Mouse (Mus musculus) layer of hippocampus, adult 18-20 months (tissue): Measurements from ENCODE around the gene Hnrnpa0. TPM values are rescaled to one million over a fixed set of nuclear protein-coding genes. Genes with fewer than 3 reads are reported as not detected.

Experiments used
- DNase-seq, 2 experiments: peaks; one replicate each; pipeline ENCODE4 v3.0.0; 2022; ENCODE audit warnings: low spot score in 2 of 2
- total RNA-seq, 2 experiments: library from RNA; stranded (reverse); gene quantifications; 2 replicates each; pipeline ENCODE4 v1.2.3; 2021

The Hnrnpa0 gene
- total RNA-seq, 2 experiments from 2014 or later = 125 to 127 TPM

DNA sequence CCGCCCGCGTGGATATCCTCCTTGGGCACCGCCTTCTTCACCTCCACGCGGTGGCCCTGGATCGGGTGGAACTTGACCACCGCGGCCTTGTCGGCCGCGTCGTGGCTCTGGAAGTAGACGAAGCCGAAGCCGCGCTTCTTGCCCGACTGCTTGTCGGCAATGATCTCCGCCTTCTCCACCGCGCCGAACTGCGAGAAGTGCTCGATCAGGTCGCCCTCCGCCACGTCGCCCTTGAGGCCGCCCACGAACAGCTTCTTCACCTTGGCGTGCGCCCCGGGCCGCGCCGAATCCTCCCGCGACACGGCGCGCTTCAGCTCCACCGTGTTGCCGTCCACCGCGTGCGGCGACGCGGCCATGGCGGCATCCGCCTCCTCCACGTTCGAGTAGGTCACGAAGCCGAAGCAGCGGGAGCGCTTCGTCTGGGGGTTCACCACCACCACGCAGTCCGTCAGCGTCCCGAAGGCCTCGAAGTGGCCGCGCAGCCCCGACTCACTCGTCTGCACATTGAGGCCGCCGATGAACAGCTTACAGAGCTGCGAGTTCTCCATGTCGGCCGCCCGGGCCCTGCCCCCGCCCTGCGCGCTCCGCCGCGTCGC lies 492 bp downstream of the Hnrnpa0 start:
- DNase-seq = no peak

DNA sequence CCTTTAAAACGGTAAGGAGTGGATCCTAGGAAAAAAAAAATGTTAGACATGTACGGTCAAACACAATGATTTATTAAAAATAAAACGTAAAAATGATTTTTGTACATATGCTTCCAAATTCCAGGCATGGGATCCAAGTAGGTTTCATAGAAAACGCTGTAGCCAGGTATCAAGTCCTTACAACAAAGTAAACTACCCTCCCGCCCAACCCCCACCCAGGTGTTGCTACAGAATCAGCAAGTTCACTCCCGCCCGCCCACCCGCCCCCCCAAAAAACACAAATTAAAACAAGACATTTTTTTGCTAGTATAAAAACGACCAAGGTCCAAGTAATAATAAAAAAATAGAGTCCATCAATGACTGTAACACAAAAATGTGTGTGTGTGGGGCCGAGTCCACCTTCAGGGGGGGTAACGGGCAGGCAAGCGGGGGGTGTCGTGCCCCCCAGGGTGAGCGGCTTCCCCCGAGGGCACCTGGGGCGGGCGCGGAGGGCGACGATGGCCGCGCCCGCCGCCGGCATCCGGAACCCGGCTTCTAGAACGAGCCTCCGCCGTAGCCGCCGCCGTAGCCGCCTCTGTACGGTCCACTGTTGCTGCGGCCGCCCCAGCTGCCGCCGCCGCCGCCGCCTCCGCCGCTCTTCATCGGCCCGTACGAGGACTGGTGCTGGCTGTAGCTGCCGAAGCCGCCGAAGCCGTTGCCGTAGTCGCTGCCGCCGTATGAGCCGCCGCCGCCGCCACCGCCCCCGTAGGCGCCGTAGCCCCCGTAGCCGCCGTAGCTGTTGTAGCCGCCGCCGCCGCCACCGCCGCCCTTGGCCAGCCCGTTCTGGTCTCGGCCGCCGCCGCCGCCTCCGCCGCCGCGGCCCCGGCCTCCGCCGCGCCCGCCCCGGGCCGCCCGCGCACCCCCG lies 1.2 kb downstream of the Hnrnpa0 start:
- DNase-seq = no peak

DNA sequence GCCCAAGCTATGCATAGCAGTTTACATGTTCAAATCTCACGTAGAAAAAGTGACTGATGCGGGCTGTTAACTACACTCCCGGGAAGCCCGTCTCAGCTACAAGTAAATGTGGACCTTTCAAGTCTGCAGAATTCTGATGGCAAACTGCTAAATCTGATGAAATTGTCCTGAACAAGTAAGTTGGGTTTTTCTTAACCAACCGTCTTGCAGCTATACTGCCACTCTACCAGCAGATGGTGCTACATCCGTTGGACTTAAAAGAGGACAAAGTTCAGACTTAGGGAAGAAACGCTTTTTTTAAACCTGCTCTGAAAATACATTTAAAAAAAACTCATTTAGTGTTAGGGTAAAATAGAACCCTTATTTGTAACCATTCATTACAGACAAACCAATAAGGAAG lies 2.2 kb downstream of the Hnrnpa0 start:
- peak in 1 of 2 experiments; percentile 57 for DNase-seq

DNA sequence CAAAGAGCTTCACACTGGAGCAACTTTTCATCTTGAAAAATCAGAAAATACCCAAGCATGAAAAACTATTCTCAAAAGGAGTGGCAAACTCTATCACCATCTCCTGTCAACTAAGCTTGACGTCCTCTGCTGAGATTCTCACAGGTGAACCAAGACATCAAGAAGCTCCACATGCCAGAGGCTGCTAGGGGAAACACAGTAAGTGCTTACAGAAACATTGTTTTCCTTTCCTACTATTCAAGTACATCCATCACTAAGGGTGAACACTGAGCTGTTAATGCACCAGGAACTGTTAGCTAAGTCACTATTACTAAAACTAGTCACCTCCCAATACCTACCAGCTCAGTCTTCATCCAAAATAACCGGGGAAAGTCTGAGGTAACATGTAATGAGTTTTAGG lies 3.4 kb downstream of the Hnrnpa0 start:
- no peak for DNase-seq

DNA sequence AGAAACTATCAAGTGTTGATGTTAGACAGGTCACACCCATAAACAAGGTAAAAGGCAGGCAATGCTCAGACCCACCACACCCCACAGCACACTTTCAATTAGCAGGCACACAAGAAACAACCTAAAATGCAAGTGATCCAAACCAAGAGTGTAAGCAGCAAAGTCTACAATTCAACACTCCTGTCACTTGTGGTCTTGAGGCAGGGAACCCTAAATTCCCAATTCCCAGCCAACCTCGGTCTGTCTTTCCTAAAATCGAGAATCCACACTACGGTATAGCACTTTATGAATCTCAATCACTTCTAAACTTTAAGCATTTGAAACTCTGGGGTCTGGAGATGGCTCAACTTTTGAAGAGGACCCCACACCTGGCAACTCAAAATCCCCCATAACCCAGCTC lies 4.1 kb downstream of the Hnrnpa0 start:
- no peak for DNase-seq

DNA sequence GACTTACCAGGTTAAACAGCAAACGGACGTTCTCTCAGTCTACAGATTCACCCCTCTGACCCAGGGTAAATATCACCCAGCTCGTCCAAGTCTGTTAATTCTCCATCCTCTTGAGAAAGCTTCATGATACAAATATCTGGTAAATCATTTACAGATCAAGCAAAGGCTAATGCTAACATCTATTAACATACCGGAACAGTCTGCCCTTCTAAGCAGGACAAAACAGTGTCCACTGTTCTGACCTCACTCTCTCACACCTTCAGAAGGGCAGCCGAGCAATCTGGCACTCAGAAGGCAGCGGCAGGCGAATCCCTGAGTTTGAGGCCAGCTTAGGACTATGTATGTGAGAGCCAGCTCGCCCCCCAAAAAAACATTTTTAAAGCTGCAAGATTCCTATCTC lies 5.0 kb downstream of the Hnrnpa0 start:
- DNase-seq = no peak

DNA sequence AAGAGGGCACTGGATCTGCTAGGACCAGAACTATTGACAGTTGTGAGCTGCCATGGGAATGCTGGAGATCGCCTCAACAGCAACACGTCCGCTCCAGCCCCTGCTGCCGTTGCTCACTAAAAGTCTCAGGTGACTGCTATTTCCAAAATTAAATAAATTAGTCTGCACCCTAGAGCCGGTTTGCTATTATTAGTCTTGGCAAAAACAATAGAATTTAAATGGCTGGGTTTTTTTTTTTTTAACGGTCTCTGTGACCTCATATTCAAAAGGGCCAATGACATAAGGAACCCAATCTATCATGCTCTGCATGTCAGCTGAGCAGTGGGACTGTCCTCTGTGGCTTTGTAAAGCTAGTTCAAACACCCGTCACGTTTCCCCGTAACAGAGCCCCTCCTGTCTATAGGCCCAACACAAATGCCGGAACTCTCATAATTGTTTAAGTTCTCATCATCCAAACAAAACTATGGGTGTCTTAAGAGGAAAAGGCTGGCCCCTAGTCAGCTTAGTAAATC lies 5.5 kb downstream of the Hnrnpa0 start:
- no peak for DNase-seq

DNA sequence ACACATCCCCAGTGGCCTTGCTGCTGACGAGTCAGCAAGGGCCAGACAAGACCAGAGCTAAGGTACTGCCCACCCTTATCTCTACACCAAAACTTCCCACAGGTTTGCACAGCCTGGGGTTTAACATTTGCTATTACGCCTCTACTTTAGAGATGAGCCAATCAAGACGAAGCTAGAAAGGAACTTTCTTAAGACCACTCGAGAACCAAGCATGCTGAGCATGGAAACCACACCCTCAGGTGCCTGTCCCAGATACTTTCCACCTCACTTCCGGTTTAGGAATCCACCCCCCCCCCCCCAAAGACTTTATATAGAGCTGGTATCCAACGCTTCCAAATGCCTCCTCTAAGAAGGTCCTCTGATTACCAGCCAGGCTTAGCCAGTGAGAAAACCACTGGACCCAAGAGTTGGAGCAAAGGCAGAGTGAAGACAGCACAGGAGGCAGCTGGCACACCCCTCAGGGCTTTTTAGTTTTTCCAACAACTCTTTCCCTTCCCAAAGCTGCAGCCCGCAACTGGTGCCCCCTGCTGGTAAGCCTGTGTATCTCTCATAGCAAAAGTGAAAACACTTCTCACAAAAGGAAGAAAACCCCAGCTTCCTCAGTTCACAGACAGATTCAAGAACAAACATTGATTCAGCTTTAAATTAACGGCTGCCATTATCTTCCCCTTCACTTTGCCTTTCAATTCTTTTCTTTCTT lies 10.9 kb downstream of the Hnrnpa0 start:
- peak in 1 of 2 experiments; percentile 37 for DNase-seq

DNA sequence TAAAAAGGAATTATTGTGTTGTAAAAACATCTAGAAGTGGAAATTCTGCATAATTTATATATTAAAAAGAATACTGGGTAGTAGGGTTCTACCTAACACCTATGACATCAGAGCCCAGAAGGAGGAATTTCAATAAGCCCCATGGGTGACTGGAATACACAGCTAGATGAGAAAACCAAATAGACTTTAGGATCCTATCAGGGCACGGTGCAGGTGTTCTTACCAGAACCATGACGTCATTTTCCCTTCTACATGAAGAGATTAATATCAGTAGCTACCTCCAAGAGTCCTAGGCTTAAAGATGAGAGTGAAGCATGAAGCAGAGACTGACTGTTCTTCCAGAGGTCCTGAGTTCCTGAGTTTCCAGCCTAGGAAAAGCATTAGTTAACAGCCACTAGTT lies 11.6 kb downstream of the Hnrnpa0 start:
- no peak for DNase-seq

DNA sequence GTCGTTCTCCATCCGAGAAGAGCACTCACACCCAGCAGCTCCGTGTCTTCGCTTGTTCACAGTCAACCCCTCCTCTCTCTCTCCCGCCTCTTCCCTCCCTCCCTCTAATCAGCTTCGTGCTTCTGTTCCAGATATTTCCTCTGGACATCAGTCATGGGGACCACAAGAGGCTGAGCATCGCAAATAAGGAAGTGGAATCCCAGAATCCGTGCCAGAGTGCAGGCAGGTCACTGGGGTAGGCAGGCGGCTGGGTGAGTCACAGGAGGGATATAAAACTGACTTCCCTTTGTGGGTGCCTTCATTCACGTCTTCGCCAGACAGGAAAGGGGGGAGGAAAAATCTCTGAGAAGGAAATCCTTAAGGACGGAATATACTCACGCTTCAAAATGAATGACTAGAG lies 13.1 kb downstream of the Hnrnpa0 start:
- no peak for DNase-seq

DNA sequence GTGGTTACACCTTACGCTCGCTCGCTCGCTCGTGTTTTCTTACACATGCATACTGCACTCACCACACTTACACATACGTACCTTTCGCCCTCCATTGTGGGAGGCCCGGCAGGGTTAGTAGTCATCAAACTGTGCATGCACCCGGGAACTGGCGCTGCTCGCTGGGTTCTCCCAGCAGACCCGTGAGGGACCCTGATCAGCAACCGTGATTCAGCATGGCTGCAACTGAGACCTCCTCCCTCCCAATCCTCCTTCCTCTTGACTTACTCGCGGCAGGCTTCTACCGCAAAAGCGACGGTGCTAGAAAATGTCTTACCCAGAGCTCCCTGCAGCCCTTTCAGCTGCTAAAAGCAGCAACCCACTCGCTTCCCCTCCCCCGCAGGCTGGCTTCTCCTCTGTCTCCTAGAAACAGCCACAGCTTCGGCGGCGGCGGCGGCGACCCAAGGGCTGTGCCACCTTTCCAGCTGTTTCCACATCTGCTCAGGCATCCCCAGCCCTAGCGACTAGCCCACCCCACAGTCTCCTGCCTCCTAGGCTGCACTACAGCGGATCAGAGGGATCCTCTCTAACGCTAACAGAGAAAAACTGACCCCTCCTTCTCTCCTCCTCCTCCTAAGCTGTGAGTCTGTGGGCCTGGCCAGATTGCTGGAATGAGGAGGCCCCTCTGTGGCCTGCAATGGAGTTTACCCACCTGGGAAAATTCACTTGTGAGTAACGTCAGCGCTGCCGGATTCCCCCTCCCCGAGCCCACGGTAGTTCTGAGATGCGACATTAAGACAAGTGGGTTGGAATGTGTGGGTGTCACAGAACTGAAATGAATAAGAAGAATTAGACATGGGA lies 15.1 kb downstream of the Hnrnpa0 start, which contains the start of gene Klhl3:
Gene Klhl3 (minus strand): TSS at position 532 of the 840 bp plus-strand sequence.
- DNase-seq = peak; percentile 73 to 88

DNA sequence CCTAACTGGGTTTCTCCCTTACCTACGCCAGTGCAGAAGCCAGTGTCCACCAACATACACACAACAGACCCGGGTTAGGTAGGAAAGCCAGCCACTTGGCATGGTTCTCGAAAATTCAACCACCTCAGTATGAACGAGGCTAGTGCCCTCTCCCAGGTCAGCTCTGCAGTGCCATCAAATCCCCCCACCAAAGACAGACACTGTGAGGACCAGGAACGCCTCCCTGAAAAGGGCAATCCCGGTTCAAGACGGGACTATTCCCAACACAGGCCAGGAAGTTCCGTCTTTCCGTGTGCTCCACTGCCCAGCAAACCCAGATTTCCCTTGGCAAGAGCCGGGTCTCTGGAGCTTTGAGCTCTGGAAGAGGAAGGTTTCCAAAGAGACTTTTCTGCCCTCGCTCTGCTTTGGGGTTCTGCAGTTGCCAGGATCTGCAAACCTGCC lies 15.7 kb downstream of the Hnrnpa0 start:
- DNase-seq = no peak

DNA sequence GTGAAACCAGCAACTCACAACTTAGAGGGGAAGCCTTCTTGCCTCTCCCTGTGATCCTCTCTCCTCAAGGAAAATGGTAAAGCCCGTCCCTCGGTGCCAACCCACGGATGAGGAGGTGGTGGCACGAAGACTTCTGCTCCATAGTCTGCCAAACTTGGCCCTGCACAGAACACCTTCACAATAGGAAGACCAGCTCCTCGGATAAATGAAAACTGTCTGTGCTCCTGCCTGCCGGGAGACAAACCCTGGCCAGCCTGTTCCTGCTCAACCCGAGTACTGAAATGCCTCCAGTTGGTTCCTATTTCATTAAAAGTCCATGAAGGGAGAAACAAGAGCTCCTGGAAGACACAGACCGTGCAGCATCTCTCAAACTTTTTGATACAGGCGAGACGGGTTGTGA lies 16.2 kb downstream of the Hnrnpa0 start:
- peak; percentile 38 to 42 for DNase-seq

DNA sequence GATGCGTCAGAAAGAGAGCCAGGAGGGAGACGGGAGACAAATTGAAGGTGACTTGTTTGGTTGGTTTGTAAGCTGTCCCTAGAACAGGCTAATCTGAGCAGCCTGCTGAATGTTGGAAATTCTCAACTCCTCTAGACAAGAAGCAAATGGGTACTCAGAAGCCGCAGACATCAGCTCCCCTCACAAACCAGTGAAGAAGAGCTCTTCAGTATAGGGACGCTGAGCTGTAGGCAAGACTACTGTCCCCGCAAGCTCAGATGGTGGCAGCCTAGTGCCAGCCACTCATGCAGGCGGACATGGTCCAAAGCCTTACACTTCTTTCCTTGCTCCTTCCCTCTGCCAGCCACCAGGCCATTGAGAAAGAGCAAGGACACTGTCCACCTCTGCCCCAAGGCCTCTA lies 17.1 kb downstream of the Hnrnpa0 start:
- peak in 1 of 2 experiments; percentile 53 for DNase-seq

DNA sequence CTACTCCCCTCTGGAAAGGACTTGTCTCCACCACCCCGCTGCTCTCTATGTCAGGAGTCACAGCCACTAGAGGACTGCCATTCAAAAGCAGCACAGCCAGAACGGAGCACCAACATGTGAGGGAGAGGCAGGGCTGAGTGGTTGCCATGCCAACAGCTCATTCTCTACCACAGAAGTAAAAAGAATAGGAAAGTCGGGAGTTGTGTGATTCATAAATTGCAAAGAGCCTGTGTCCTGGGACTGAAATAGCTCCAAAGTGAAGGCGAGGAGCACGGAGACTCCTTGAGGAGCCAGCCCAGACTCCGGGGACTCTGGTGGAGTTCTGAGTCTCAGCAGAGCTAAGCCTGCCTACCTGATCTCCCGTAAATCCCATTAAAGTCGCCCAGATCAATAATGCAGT lies 37.7 kb downstream of the Hnrnpa0 start:
- DNase-seq = peak; percentile 65 to 86

DNA sequence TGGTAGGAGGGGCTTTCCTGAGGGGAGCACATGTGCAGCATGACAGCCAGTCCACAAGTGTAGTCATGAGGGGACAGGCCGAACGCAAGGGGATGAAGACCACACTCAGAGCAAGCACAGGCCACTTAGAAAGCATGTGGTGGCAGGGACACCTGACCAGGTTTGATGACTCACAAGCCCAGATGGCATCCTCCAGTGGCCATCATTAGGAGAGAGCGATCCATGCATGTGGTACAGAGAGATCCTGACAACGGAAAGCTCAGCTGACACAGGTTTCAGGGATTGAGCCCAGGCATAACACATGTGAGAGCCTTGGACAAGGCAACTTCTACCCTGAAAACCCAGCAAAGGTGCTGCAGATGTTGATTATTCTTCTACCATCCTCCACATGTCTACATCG lies 44.0 kb downstream of the Hnrnpa0 start:
- no peak for DNase-seq

DNA sequence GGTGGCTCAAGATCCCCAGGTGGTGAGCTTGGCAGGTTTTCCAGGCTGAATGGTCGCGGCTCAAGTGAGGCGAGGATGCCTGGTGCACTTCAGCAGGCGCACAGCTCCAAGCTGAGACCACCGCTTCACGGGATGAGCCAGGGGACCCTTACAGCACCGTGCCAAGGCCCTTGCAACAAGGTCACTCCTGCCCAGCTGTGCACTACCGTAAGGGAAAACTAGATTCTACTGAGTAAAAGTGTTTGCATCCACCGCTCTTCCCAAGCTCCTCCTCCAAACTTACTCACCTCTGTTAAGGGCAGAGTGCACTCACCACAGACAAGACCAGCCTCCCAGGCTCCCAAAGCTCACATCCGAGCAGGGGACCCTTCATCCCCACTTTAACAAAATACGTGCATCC lies 44.8 kb downstream of the Hnrnpa0 start:
- DNase-seq = no peak

DNA sequence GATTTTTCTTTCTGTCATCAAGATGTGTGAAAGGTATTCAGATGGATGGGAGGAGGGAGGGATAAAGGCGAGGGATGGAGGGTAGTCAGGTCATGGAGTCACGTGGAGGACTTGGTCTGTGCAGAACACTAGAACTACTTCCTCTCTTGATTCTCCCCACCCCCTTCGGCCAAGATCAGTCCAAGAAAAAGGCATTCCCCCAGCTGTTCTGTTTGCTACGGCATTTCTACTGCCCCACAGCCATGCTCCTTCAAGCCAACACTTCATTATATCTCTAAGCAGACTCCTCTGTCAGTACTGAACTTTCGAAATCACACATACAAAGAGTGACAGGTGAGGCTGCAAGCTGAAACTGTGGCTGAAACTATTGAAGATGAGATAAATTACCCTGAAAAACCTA lies 45.3 kb downstream of the Hnrnpa0 start:
- DNase-seq = no peak

DNA sequence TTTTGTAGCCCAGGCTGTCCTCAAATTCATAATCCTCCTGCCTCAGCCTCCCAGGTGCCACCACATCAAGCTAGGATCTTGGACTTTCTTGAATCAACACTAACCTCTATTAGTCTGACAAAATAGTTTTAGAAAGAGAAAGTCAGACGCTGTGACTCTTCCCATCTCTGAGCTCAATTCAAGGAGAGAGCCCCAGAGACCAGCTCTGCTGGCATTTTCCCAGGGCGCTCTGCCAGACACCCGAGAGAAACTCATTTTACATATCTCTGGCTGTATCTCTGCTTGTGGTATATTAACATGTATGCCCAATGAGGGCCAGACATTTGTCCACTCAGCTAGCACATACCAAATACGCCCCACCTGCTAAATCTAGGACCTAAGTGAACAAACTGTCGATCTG lies 50.0 kb downstream of the Hnrnpa0 start:
- DNase-seq = no peak
